Comparison of ENCODE assay signal across 10 mouse cellular contexts in genomic region chr5:92467102-92467766, GRCm38 (mm10). TPM values are rescaled to one million over a fixed set of nuclear protein-coding genes. Genes with fewer than 3 reads are reported as not detected.
A peak's percentile ranks its signal among the peaks of the same experiment; 100 is the strongest.
DNase-seq lines count a peak whose midpoint lies in the region; ATAC-seq and TF ChIP-seq lines count a peak whose summit lies in the region.
"Had no signal": no experiment of that assay in that cellular context is flagged by ENCODE, and none has a peak within 500 bp of the region (broad histone marks: within the 10 kb centered on the region; RNA-seq: fewer than 3 reads in every experiment).

No protein-coding gene starts in this region.

- no peak overlapping the region for H3K9ac ChIP-seq in liver, adult 2 months (ENCODE audit: low read depth, low read length)
- H3K9ac ChIP-seq in lung, embryonic 16.5 days (ENCODE audit: low read length) = no peak overlapping the region
- H3K9ac ChIP-seq in stomach, postnatal 0 days (ENCODE audit: low read length) = no peak overlapping the region
- H3K9ac ChIP-seq: heart, embryonic 12.5 days had no signal

- no peak for TF ChIP-seq CTCF in liver, adult 2 months (IDR thresholded peaks at IDR 0.05; ENCODE audit: low read depth, low read length)
- TF ChIP-seq CTCF in embryonic fibroblast, embryonic 13.5 days (IDR thresholded peaks at IDR 0.05; ENCODE audit: borderline replicate concordance, insufficient read depth, low read length) = no peak
- TF ChIP-seq CTCF in stomach, postnatal 0 days (IDR thresholded peaks at IDR 0.05; ENCODE audit: low read depth) = no peak

- no peak for TF ChIP-seq EP300 in stomach, postnatal 0 days (optimal IDR thresholded peaks at IDR 0.05)

- peaks cover 13% of the 10 kb centered on the region for H3K36me3 ChIP-seq in liver, adult 2 months (ENCODE audit: control insufficient read depth, insufficient read depth, low read length)
- no peaks in the 10 kb centered on the region for H3K36me3 ChIP-seq in lung, embryonic 16.5 days (ENCODE audit: control insufficient read depth, insufficient read depth, low read length)
- no peaks in the 10 kb centered on the region for H3K36me3 ChIP-seq in stomach, postnatal 0 days (ENCODE audit: control insufficient read depth, insufficient read depth, low read length)

- TF ChIP-seq POLR2A in liver, adult 2 months (IDR thresholded peaks at IDR 0.05; ENCODE audit: extremely low read depth, insufficient read depth, low read length) = no peak
- TF ChIP-seq POLR2A in embryonic fibroblast, embryonic 13.5 days (IDR thresholded peaks at IDR 0.05; ENCODE audit: low read depth, low read length) = no peak

- H3K27me3 ChIP-seq in liver, adult 2 months (ENCODE audit: control insufficient read depth, insufficient read depth, low read length) = no peaks in the 10 kb centered on the region
- no peaks in the 10 kb centered on the region for H3K27me3 ChIP-seq in lung, embryonic 16.5 days (ENCODE audit: control insufficient read depth, insufficient read depth, low read depth, low read length)
- no peaks in the 10 kb centered on the region for H3K27me3 ChIP-seq in stomach, postnatal 0 days (ENCODE audit: control insufficient read depth, insufficient read depth, low read length)
- H3K27me3 ChIP-seq: heart, embryonic 12.5 days had no signal

- H3K4me3 ChIP-seq in liver, adult 2 months (ENCODE audit: insufficient read depth, low read depth, low read length) = no peak overlapping the region
- no peak overlapping the region for H3K4me3 ChIP-seq in embryonic fibroblast, embryonic 13.5 days (ENCODE audit: insufficient read depth, low read length)
- H3K4me3 ChIP-seq in lung, embryonic 16.5 days (ENCODE audit: low read length) = no peak overlapping the region
- H3K4me3 ChIP-seq in stomach, postnatal 0 days (ENCODE audit: low read depth, low read length) = no peak overlapping the region
- H3K4me3 ChIP-seq: heart, embryonic 12.5 days had no signal

- H3K4me2 ChIP-seq in lung, embryonic 16.5 days (ENCODE audit: low read depth, low read length) = no peak overlapping the region
- H3K4me2 ChIP-seq in stomach, postnatal 0 days (replicated peaks; ENCODE audit: low read depth) = no peak overlapping the region
- H3K4me2 ChIP-seq: heart, embryonic 12.5 days had no signal

- H3K9me3 ChIP-seq in lung, embryonic 16.5 days (ENCODE audit: control insufficient read depth, low read length) = no peaks in the 10 kb centered on the region
- H3K9me3 ChIP-seq in stomach, postnatal 0 days (ENCODE audit: control insufficient read depth, low read length) = no peaks in the 10 kb centered on the region
- H3K9me3 ChIP-seq: G1E; heart, embryonic 12.5 days had no signal

- peak; percentile 67 for ATAC-seq in lung, embryonic 16.5 days (ENCODE audit: low read depth)
- 0 out of 2 replicates have a peak, but pooled peaks have one; percentile 26 for ATAC-seq in stomach, postnatal 0 days (ENCODE audit: low FRiP score, low TSS enrichment)
- no peak for ATAC-seq in frontal cortex, adult (ENCODE audit: low TSS enrichment)

- peaks cover 59% of the 10 kb centered on the region for H3K79me2 ChIP-seq in liver, adult 2 months (ENCODE audit: control insufficient read depth, insufficient read depth, low read length)

- WGBS in liver, adult 2 months = 22% methylated on average over 8 of the region's 8 CpGs
- WGBS in lung, embryonic 16.5 days = 42% methylated on average over 8 of the region's 8 CpGs
- 51% methylated on average over 8 of the region's 8 CpGs for WGBS in stomach, postnatal 0 days

- peak overlapping the region; percentile 34 for H3K27ac ChIP-seq in liver, adult 2 months (replicated peaks; ENCODE audit: insufficient read depth, low read depth, low read length)
- H3K27ac ChIP-seq in embryonic fibroblast, embryonic 13.5 days (ENCODE audit: insufficient read depth, low read length) = peak overlapping the region; percentile 8; the same call in 1 of the 2 replicates
- H3K27ac ChIP-seq in lung, embryonic 16.5 days (ENCODE audit: low read length) = peak overlapping the region; percentile 42; the same call in 1 of the 2 replicates
- 0 out of 2 replicates have a peak overlapping the region, but pooled peaks have one; percentile 9 for H3K27ac ChIP-seq in stomach, postnatal 0 days (replicated peaks)

- peaks cover 26% of the 10 kb centered on the region for H3K4me1 ChIP-seq in liver, adult 2 months (ENCODE audit: control insufficient read depth, insufficient read depth, low read length)
- peaks cover 16% of the 10 kb centered on the region for H3K4me1 ChIP-seq in embryonic fibroblast, embryonic 13.5 days (ENCODE audit: control insufficient read depth, insufficient read depth, low read length)
- peaks cover 12% of the 10 kb centered on the region for H3K4me1 ChIP-seq in lung, embryonic 16.5 days (replicated peaks; ENCODE audit: control insufficient read depth, insufficient read depth, low read length)
- peaks cover 3% of the 10 kb centered on the region; the same call in 1 of the 2 replicates for H3K4me1 ChIP-seq in stomach, postnatal 0 days (replicated peaks; ENCODE audit: control insufficient read depth, insufficient read depth)

- peak; percentile 71 for DNase-seq in liver, adult 2 months (ENCODE audit: extremely low read depth, low read depth, low spot score)
- no peak for DNase-seq in liver
- no peak for DNase-seq in stomach, postnatal 0 days (ENCODE audit: low spot score)
- no peak for DNase-seq in cerebellum, adult 9-10 months
- DNase-seq: thymus, postnatal 25 days had no signal

RNA-seq across cellular contexts. Expression of gene Nup54, which starts 32.2 kb away (rescaled TPM):
- 20.0 and 21.9 TPM in 2 replicates for total RNA-seq in liver, adult 2 months (2014; rRNA removed)
- polyA plus RNA-seq in liver, adult 2 months (2012; rRNA removed) = 13.4 and 13.7 TPM in 2 replicates
- polyA plus RNA-seq in embryonic fibroblast, embryonic 13.5 days (2011; ENCODE audit: insufficient read length, low read depth, missing spikeins) = 31.6 and 44.3 TPM in 2 replicates
- 52.5 and 57.3 TPM in 2 replicates for polyA plus RNA-seq in lung, embryonic 16.5 days (2015; fragmentation: Nextera tagmentation; extraction: Ambion mirVana)
- polyA plus RNA-seq in stomach, postnatal 0 days (2015; fragmentation: Nextera tagmentation; extraction: Ambion mirVana) = 20.5 and 21.4 TPM in 2 replicates

RNA-seq across cellular contexts. Expression of gene Scarb2, which starts 39.4 kb away (rescaled TPM):
- 112 and 122 TPM in 2 replicates for total RNA-seq in liver, adult 2 months (2014; rRNA removed)
- polyA plus RNA-seq in liver, adult 2 months (2012; rRNA removed) = 28.5 and 32.4 TPM in 2 replicates
- polyA plus RNA-seq in embryonic fibroblast, embryonic 13.5 days (2011; ENCODE audit: insufficient read length, low read depth, missing spikeins) = 67.1 and 79.3 TPM in 2 replicates
- polyA plus RNA-seq in lung, embryonic 16.5 days (2015; fragmentation: Nextera tagmentation; extraction: Ambion mirVana) = 18.6 and 20.1 TPM in 2 replicates
- polyA plus RNA-seq in stomach, postnatal 0 days (2015; fragmentation: Nextera tagmentation; extraction: Ambion mirVana) = 19.1 and 20.9 TPM in 2 replicates
